Mouse (Mus musculus) limb, embryonic 15.5 days (tissue): ENCODE data around the gene Zdhhc8. TPM values are rescaled to one million over a fixed set of nuclear protein-coding genes. Genes with fewer than 3 reads are reported as not detected.
"Not testable (repeated sequence)": the region's sequence is repeated elsewhere in the genome, so short reads cannot be mapped to it uniquely, and the experiment has no call there.

Experiments used
- ATAC-seq: fragments of 200-750 bp; cut with Nextera tagmentation; 2 replicates; pipeline ENCODE4 v1.8.0; 2017; ENCODE audit warnings: low read depth, moderate TSS enrichment; ENCODE audit not compliant: insufficient number of reproducible peaks, low FRiP score, low TSS enrichment
- H3K27ac ChIP-seq: fragments of 300-500 bp; sonication (generic); 2 replicates; pipeline ENCODE4 v1.5.1; 2015; ENCODE audit warnings: moderate library complexity, mild to moderate bottlenecking, inconsistent platforms
- H3K27me3 ChIP-seq: fragments of 300-500 bp; sonication (generic); 2 replicates; pipeline ENCODE4 v1.6.1; 2015; ENCODE audit warnings: inconsistent platforms
- H3K36me3 ChIP-seq: fragments of 300-500 bp; sonication (generic); 2 replicates; pipeline ENCODE4 v1.6.1; 2015; ENCODE audit warnings: inconsistent platforms
- H3K4me1 ChIP-seq: fragments of 300-500 bp; sonication (generic); 2 replicates; pipeline ENCODE4 v1.6.1; 2015; ENCODE audit warnings: inconsistent platforms
- H3K4me2 ChIP-seq: fragments of 300-500 bp; sonication (generic); 2 replicates; pipeline ENCODE4 v1.6.1; 2015; ENCODE audit warnings: mild to moderate bottlenecking, inconsistent platforms
- H3K4me3 ChIP-seq: fragments of 300-500 bp; sonication (generic); 2 replicates; pipeline ENCODE4 v1.5.1; 2015; ENCODE audit warnings: mild to moderate bottlenecking, inconsistent platforms
- H3K9ac ChIP-seq: fragments of 300-500 bp; sonication (generic); 2 replicates; pipeline ENCODE4 v1.6.1; 2015; ENCODE audit warnings: inconsistent platforms
- H3K9me3 ChIP-seq: fragments of 300-500 bp; sonication (generic); 2 replicates; pipeline ENCODE4 v1.6.1; 2016; ENCODE audit warnings: inconsistent platforms
- WGBS: fragments of 180-500 bp; shearing (Covaris S2); methylation state at CpG from one replicate; pipeline ENCODE4 v1.1.7; 2015; 5-methylcytosine and 5-hydroxymethylcytosine counted together
- polyA plus RNA-seq: library from polyadenylated mRNA; unstranded; fragments of >200 nt; fragmentation: Nextera tagmentation; extraction: Ambion mirVana; gene quantifications from 2 replicates; pipeline ENCODE4 v1.2.1, GENCODE M21; 2015

Gene Zdhhc8
- polyA plus RNA-seq, 1 experiment from 2014 or later: 20.0 TPM

DNA sequence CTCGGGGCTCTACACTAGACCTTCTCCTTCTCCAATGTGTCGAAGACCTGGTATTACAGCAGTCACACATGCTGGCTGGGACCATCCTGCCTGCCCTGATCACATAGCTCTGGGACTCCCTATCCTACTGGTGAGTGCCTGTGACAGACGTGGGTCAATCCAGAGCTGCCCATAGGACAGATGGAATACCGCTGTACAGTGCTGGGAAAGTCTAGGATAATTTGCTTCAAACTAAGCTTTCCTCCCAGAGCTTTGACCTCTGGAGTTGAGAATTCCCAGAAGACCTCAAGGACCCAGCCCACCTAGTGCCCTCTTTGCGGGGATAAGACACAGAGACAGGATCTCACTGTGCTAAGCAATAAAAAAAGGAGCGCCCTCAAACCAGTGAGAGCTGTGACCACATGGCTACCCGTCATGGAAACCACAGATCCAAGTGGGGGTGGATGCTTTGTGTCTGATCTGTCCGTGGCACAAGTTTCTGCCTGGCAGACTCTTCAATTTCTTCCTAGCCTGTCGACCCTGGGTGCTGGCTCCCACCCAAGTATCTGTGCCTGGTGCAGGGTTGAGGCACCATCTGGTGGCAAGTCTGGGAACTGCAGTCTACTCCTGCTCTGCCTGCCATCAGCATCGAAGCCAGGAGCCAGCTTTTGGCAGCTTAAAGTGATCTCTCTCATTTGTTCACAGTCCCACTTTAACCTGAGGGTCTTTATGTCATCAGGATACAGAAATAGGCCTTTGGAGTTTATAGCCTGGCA lies 23.3 kb downstream of the Zdhhc8 start:
- H3K4me1 ChIP-seq: peaks cover 9% of the 10 kb centered on the region; the same call in 1 of the 2 replicates
- 47% methylated on average over 10 of the region's 10 CpGs for WGBS
- 0 out of 2 replicates have a peak, but pooled peaks cover 9% of the 10 kb centered on the region for H3K27me3 ChIP-seq
- H3K4me3 ChIP-seq: no peak overlapping the region
- H3K4me2 ChIP-seq: no peak overlapping the region
- H3K9me3 ChIP-seq: no peaks in the 10 kb centered on the region
- ATAC-seq: no peak
- no peaks in the 10 kb centered on the region for H3K36me3 ChIP-seq
- no peak overlapping the region for H3K27ac ChIP-seq
- no peak overlapping the region for H3K9ac ChIP-seq

DNA sequence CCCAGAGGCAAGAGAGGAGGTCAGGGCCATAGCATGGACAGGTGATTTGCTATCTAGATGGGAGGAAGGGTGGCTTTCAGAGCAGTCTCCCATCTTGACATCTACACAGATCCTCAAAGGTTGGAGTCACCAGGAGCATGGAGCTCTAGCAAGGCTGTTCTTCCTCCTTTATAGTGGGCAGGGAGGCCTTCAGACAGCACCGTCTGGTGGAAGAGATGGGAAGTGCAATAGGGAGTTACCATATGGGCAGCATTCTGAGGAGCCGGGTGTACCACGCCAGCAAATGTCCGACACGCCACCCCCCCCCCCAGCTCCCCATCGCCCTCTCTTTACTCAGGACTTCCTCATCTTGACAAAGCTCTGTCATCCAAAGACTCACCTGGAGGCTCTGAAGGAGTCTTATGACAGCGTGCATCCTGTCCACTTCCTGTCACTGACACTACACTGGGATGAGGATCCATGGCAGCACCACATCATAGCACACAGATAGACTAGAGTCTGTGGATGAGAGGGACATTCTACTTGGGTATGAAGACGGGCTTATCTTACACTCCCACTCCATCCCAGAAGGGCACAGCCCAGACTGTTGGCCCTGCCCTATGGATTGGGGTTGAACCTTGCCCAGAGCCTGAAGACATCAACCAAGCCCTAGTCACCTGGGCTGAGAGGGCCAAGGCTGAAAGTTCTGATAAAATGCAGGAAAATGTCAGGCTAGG lies 24.1 kb downstream of the Zdhhc8 start:
- H3K9ac ChIP-seq: no peak overlapping the region
- H3K9me3 ChIP-seq: no peaks in the 10 kb centered on the region
- WGBS: 15% methylated on average over 8 of the region's 8 CpGs
- H3K4me1 ChIP-seq: peaks cover 9% of the 10 kb centered on the region; the same call in 1 of the 2 replicates
- no peak overlapping the region for H3K4me2 ChIP-seq
- ATAC-seq: no peak
- no peak overlapping the region for H3K4me3 ChIP-seq
- H3K27me3 ChIP-seq: 0 out of 2 replicates have a peak, but pooled peaks cover 9% of the 10 kb centered on the region
- no peaks in the 10 kb centered on the region for H3K36me3 ChIP-seq
- H3K27ac ChIP-seq: no peak overlapping the region

DNA sequence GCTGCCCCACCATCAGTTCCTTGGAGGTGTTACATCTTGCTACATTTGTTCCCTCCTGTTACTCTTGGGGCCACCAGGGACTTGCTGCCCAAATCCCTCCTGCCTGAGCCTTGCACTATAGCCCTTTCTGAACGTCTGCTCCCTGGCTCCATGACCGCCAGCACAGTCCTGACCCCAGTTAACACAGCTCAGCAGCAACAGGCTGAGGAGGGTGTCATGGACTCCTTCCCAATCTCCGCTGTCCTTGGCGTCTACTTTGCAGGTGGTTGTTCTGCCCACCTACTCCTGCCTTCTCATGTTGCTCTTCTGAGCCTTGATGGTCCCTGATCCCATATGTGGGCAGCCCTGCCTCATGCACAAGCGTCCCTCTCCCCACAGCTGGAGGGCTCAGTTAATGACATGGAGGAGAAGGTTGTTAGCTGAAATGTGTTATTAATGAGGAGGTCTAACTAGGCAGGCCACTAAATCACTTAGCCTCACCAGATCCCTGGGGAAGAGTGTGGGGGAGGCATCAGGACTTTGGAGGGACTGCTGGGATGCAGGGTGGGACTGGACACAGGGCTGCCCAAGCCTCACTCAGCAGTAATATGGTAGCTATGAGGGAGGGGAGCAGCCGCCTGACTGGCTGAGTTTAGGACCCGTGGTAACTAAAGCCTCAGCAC lies 31.4 kb downstream of the Zdhhc8 start:
- Histone ChIP-seq H3K9me3 (no peaks in the 10 kb centered on the region), H3K4me2 (no peak overlapping the region), H3K9ac (no peak overlapping the region), H3K27ac (no peak overlapping the region), H3K4me3 (no peak overlapping the region), H3K27me3 (no peaks in the 10 kb centered on the region), H3K4me1 (peaks cover 13% of the 10 kb centered on the region), H3K36me3 (no peaks in the 10 kb centered on the region)
- WGBS: 20% methylated on average over 7 of the region's 7 CpGs
- ATAC-seq: no peak

DNA sequence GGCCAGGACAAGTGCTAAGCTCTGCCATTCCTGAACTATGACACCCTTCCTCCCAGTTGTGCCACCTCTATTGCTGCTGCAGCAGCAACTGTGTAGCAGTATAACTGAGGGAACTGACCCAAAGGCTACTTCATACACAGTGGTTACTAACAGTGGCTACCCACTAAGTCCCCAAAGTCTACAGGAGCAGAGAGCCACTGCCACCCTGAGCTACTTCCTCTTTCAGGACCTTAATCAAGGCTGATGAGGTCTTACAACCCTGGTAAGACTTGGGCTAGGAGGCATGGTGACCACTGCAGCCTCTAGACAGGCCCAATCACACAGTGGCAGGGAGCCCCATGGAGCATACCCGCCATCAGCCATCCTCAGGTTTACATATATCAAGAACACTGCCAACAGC lies 32.9 kb downstream of the Zdhhc8 start:
- H3K27ac ChIP-seq: no peak overlapping the region
- peaks cover 8% of the 10 kb centered on the region for H3K27me3 ChIP-seq
- no peaks in the 10 kb centered on the region for H3K9me3 ChIP-seq
- 88% methylated on average over 1 of the region's 1 CpGs for WGBS
- H3K9ac ChIP-seq: no peak overlapping the region
- no peaks in the 10 kb centered on the region for H3K36me3 ChIP-seq
- no peak overlapping the region for H3K4me3 ChIP-seq
- H3K4me1 ChIP-seq: peaks cover 18% of the 10 kb centered on the region
- H3K4me2 ChIP-seq: no peak overlapping the region
- no peak for ATAC-seq

DNA sequence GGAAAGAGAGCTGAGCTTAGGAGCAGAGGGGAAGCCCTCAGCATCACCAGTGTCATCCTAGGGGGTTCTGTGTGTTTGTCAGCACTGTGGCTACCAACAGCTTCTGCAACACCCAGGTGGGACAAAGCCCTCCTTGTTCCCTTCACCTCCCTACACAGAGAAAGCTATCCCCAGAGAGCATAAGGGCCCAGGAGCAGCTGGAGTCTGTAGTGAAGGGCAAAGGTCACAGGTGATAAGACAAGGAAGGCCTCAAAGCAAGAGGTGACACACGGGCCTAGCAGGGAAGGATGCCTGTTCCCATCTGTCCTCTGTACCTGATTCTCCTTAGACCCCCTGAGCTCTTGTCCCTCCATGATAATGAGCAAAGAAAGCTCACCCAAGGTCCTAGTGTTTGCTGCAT lies 33.3 kb downstream of the Zdhhc8 start:
- Histone ChIP-seq H3K4me2 (no peak overlapping the region), H3K9me3 (no peaks in the 10 kb centered on the region), H3K36me3 (no peaks in the 10 kb centered on the region), H3K9ac (no peak overlapping the region), H3K27me3 (peaks cover 8% of the 10 kb centered on the region), H3K4me3 (no peak overlapping the region), H3K27ac (no peak overlapping the region), H3K4me1 (peaks cover 18% of the 10 kb centered on the region)
- 42% methylated on average over 1 of the region's 1 CpGs for WGBS
- ATAC-seq: no peak

DNA sequence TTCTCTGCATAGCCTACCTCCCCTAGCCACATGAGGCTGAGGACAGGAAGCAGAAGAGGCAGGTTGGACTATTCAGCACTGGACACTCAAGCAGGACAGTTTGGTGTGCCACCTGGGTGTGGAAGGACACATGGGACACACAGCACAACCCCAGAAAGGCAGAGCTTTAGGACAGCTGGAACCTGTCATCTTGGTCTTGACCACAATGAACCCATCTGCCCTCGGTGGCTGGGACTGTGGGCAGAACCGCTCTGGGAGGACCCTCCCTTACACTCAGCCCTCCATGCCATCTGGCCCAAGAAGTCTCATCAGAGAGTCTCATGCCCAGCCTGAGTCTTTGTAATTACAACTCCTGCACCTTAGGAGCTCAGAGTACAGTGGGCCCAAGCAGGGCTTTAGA lies 34.9 kb downstream of the Zdhhc8 start:
- Histone ChIP-seq H3K4me1 (peaks cover 23% of the 10 kb centered on the region), H3K27ac (no peak overlapping the region), H3K4me2 (no peak overlapping the region), H3K9ac (no peak overlapping the region), H3K4me3 (no peak overlapping the region), H3K9me3 (no peaks in the 10 kb centered on the region), H3K36me3 (no peaks in the 10 kb centered on the region), H3K27me3 (peaks cover 14% of the 10 kb centered on the region)
- 85% methylated on average over 2 of the region's 2 CpGs for WGBS
- no peak for ATAC-seq

DNA sequence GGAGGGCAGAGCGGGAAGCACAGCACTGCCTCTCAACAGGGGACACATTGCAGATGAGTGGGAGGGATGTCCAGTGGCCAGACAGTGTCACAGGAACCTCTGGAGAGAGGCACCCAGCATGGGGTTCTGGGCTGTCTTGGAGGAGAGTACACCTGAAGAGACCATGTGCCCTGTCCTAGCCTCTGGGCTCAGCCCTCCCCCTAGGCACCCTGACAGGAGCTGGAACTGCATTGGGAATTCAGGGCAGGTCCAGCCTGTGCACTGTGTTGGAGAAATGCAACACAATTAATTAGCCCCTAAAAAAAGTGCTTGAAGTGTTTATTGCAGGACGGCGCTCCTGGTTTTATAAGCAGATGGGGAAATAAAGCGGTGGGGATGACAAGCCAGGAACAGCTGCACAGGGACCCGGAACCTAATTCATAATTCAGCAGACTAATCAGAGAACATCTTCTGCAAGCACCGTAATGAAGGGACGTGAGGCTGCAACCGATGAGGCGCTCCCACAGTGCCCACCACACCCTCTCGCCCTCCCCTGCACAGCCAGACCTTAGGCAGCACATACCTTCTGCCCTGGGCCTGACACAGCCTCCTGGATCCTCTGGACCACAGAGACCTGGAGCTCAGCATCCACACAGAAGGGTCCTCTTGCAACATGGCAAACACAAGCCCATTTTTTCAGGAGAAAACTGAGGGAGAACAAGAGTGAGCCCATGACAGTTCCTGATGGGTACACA lies 36.4 kb downstream of the Zdhhc8 start:
- Histone ChIP-seq H3K9ac (no peak overlapping the region), H3K4me2 (no peak overlapping the region), H3K4me1 (peaks cover 35% of the 10 kb centered on the region), H3K27me3 (peaks cover 14% of the 10 kb centered on the region), H3K4me3 (no peak overlapping the region), H3K27ac (no peak overlapping the region), H3K9me3 (no peaks in the 10 kb centered on the region), H3K36me3 (no peaks in the 10 kb centered on the region)
- no peak for ATAC-seq
- WGBS: 36% methylated on average over 10 of the region's 10 CpGs

DNA sequence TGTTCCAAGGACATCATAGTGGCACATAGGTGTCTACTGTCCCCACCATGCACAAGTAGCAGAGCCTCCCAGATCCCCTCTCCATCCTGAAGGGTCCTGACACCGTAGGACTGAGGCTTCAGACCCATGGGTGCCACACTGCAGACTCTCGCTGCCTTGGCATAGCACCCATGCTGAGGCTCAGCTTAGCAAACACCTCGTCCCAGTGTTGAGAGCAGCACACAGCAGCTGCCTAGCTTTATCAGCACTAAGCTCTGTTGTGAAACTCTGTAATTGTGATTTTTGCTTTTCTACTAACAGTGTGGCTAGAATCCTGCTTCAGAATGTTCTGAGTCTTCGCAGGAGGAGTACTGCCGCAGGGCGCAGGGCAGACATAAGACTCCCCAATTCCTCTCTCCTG lies 37.1 kb downstream of the Zdhhc8 start:
- H3K9ac ChIP-seq: no peak overlapping the region
- H3K9me3 ChIP-seq: no peaks in the 10 kb centered on the region
- WGBS: 74% methylated on average over 6 of the region's 6 CpGs
- H3K4me2 ChIP-seq: no peak overlapping the region
- no peak for ATAC-seq
- H3K36me3 ChIP-seq: no peaks in the 10 kb centered on the region
- H3K4me1 ChIP-seq: peaks cover 32% of the 10 kb centered on the region
- H3K27ac ChIP-seq: no peak overlapping the region
- no peak overlapping the region for H3K4me3 ChIP-seq
- H3K27me3 ChIP-seq: peaks cover 14% of the 10 kb centered on the region

DNA sequence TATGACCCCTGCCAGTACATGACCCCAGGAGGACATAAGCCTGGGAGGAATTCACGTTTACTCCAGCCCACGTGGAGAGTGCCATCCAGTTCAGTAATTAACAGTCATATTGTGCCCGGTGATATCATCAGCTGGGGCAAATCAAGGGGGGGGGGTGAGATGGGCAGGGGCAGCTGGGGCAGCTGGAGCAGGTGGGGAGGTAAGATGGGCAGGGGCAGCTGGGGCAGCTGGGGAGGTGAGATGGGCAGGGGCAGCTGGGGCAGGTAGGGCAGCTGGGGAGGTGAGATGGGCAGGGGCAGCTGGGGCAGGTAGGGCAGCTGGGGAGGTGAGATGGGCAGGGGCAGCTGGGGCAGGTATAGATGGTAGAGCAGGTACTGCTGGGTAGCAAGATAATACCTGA lies 39.4 kb downstream of the Zdhhc8 start:
- H3K4me1 ChIP-seq: peaks cover 32% of the 10 kb centered on the region
- H3K9ac ChIP-seq, H3K9me3 ChIP-seq, H3K36me3 ChIP-seq, H3K4me3 ChIP-seq, H3K4me2 ChIP-seq, H3K27ac ChIP-seq, ATAC-seq: not testable (repeated sequence)
- H3K27me3 ChIP-seq: peaks cover 14% of the 10 kb centered on the region
- whole genome bisulfite sequencing: 25% methylated on average over 3 of the region's 3 CpGs

DNA sequence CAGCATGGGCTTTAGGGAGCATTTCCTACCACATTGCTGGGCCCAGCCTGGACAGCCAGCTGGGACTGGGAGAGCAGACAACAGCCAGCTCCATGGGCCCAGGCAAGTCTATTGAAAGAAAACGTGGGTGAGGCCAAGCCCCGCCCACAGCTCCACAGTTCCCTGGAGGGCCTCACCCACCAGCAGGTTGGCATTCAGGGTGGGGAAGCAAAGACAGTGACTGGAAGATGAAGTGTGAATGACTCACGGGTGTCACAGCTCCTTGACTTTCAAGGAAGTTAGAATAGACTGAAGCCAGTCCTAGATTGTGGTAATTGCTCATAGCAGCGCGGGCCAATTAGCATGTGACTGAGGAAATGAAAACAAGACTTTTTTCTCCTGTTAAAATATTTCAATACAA lies 39.9 kb downstream of the Zdhhc8 start:
- peaks cover 14% of the 10 kb centered on the region for H3K27me3 ChIP-seq
- ATAC-seq: 0 out of 2 replicates have a peak, but pooled peaks have one; percentile 17
- H3K9ac ChIP-seq: no peak overlapping the region
- no peaks in the 10 kb centered on the region for H3K36me3 ChIP-seq
- H3K4me3 ChIP-seq: no peak overlapping the region
- peak overlapping the region; percentile 64; the same call in 1 of the 2 replicates for H3K27ac ChIP-seq
- 33% methylated on average over 5 of the region's 5 CpGs for WGBS
- peaks cover 32% of the 10 kb centered on the region for H3K4me1 ChIP-seq
- no peak overlapping the region for H3K4me2 ChIP-seq
- H3K9me3 ChIP-seq: no peaks in the 10 kb centered on the region

DNA sequence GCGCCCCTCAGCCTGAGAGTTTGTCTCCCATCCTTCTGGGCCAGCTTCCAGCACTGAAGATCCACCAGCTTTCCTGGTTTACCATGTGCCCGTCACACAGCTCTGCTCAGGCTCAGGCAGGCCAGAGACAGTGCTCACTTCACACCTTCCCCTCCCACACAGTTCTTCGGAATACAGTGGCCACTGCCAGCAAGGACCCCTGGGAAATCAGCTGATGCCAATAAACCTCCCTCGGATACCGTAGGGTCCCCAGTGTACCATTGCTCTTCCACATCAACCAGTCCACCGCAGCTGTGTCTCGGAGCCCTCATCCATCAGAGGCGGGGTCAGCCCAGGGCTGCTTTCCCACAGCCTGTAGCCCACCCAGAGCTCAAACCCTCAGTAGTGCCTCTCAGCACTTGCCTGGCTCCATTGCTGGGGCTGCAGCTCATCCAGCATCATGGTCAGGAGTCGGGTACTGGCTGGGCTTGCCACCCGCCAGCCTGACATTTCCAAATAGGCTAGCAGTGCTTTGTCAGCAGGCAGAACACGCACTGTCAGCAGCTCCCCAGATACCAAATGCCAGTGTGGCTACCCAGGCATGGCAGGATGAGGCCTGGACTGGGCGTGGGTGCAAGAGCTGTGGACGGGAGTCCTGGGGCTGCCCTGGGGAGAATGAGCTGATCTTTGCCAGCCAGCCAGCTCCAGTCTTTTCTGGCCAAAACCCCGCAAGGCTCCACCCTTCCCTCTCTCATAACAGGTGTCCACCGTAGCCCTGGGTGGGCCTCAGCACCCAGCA lies 40.5 kb downstream of the Zdhhc8 start:
- peaks cover 14% of the 10 kb centered on the region for H3K27me3 ChIP-seq
- no peaks in the 10 kb centered on the region for H3K36me3 ChIP-seq
- H3K27ac ChIP-seq: peak overlapping the region; percentile 64; the same call in 1 of the 2 replicates
- H3K4me2 ChIP-seq: no peak overlapping the region
- H3K9me3 ChIP-seq: no peaks in the 10 kb centered on the region
- ATAC-seq: no peak
- H3K9ac ChIP-seq: no peak overlapping the region
- peaks cover 32% of the 10 kb centered on the region for H3K4me1 ChIP-seq
- 50% methylated on average over 15 of the region's 15 CpGs for WGBS
- no peak overlapping the region for H3K4me3 ChIP-seq
